ENCODE assay signal across 8 mouse cellular contexts in the genomic region with DNA sequence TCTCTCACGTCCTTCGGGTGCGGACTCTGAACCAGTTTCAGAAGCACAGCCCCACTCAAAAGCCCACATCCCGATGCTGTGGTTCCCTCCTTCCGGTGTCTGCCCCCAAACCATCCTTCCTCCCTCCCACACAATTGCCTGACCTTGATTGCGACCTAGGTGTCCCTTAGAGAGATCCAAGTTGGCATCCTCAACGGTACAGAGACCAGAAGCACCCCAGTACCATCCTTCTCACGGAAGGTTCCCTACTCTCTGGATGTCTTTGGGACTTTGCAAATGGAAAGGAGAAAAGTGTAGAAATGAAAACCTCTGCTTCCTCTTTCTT. TPM values are rescaled to one million over a fixed set of nuclear protein-coding genes. Genes with fewer than 3 reads are reported as not detected.
A peak's percentile ranks its signal among the peaks of the same experiment; 100 is the strongest.
DNase-seq lines count a peak whose midpoint lies in the region; ATAC-seq and TF ChIP-seq lines count a peak whose summit lies in the region.

No protein-coding gene starts in this region.

- H3K4me1 ChIP-seq in kidney, postnatal 0 days (replicated peaks; ENCODE audit: insufficient read depth, low read length): no peaks in the 10 kb centered on the region
- no peaks in the 10 kb centered on the region for H3K4me1 ChIP-seq in embryonic facial prominence, embryonic 11.5 days (ENCODE audit: control insufficient read depth, insufficient read depth, low read length)
- peaks cover 6% of the 10 kb centered on the region for H3K4me1 ChIP-seq in midbrain, embryonic 15.5 days

- H3K36me3 ChIP-seq in kidney, postnatal 0 days (ENCODE audit: insufficient read depth, low read length): no peaks in the 10 kb centered on the region
- H3K36me3 ChIP-seq in embryonic facial prominence, embryonic 11.5 days (replicated peaks; ENCODE audit: control insufficient read depth, insufficient read depth, low read depth, low read length): no peaks in the 10 kb centered on the region
- no peaks in the 10 kb centered on the region for H3K36me3 ChIP-seq in midbrain, embryonic 15.5 days (replicated peaks)

- TF ChIP-seq CTCF in kidney, postnatal 0 days (IDR thresholded peaks at IDR 0.05; ENCODE audit: low read depth): no peak

- H3K9me3 ChIP-seq in kidney, postnatal 0 days (replicated peaks; ENCODE audit: low read length): no peaks in the 10 kb centered on the region
- no peaks in the 10 kb centered on the region for H3K9me3 ChIP-seq in embryonic facial prominence, embryonic 11.5 days (replicated peaks; ENCODE audit: control insufficient read depth, low read length)
- no peaks in the 10 kb centered on the region for H3K9me3 ChIP-seq in midbrain, embryonic 15.5 days

- peak overlapping the region; percentile 50 for H3K4me2 ChIP-seq in kidney, postnatal 0 days (ENCODE audit: low read length)
- H3K4me2 ChIP-seq in embryonic facial prominence, embryonic 11.5 days (ENCODE audit: low read depth, low read length): peak overlapping the region; percentile 41
- peak overlapping the region; percentile 53 for H3K4me2 ChIP-seq in midbrain, embryonic 15.5 days

- no peak overlapping the region for H3K27ac ChIP-seq in kidney, postnatal 0 days
- H3K27ac ChIP-seq in embryonic facial prominence, embryonic 11.5 days (replicated peaks; ENCODE audit: low read depth, low read length): no peak overlapping the region
- no peak overlapping the region for H3K27ac ChIP-seq in midbrain, embryonic 15.5 days

- no peak for DNase-seq in kidney, postnatal 0 days (ENCODE audit: low spot score)
- DNase-seq in kidney, adult 8-10 months: no peak
- DNase-seq in embryonic facial prominence, embryonic 11.5 days (ENCODE audit: low spot score): no peak
- no peak for DNase-seq in urinary bladder, postnatal 14 days (ENCODE audit: low spot score)
- no peak for DNase-seq in left cerebral cortex, adult 11 months (ENCODE audit: low spot score)
- DNase-seq in kidney, postnatal 10 days: no peak

- ATAC-seq in kidney, postnatal 0 days (replicated peaks; ENCODE audit: low FRiP score, low read depth): peak; percentile 25; the same call in 1 of the 2 replicates
- no peak for ATAC-seq in embryonic facial prominence, embryonic 11.5 days (replicated peaks; ENCODE audit: insufficient number of reproducible peaks, low FRiP score, low TSS enrichment, low read depth)
- ATAC-seq in inflammation-experienced regulatory T-cells, adult 6 months: peak; percentile 68
- peak; percentile 34; the same call in 1 of the 2 replicates for ATAC-seq in midbrain, embryonic 15.5 days (replicated peaks)

- 0 out of 2 replicates have a peak overlapping the region, but pooled peaks have one; percentile 23 for H3K9ac ChIP-seq in kidney, postnatal 0 days (ENCODE audit: low read depth, low read length)
- H3K9ac ChIP-seq in embryonic facial prominence, embryonic 11.5 days (replicated peaks; ENCODE audit: low read length): peak overlapping the region; percentile 52
- peak overlapping the region; percentile 29; the same call in 1 of the 2 replicates for H3K9ac ChIP-seq in midbrain, embryonic 15.5 days

- H3K4me3 ChIP-seq in kidney, postnatal 0 days (replicated peaks; ENCODE audit: low read depth, low read length): peak overlapping the region; percentile 24
- peak overlapping the region; percentile 10; the same call in 1 of the 2 replicates for H3K4me3 ChIP-seq in embryonic facial prominence, embryonic 11.5 days (ENCODE audit: low read depth, low read length)
- H3K4me3 ChIP-seq in midbrain, embryonic 15.5 days: peak overlapping the region; percentile 38

- no peaks in the 10 kb centered on the region for H3K27me3 ChIP-seq in kidney, postnatal 0 days (ENCODE audit: insufficient read depth, low read length)
- H3K27me3 ChIP-seq in embryonic facial prominence, embryonic 11.5 days (ENCODE audit: control insufficient read depth, insufficient read depth, low read length): no peaks in the 10 kb centered on the region
- H3K27me3 ChIP-seq in midbrain, embryonic 15.5 days (replicated peaks): no peaks in the 10 kb centered on the region

- WGBS in kidney, postnatal 0 days: 50% methylated on average over 8 of the region's 8 CpGs
- 49% methylated on average over 8 of the region's 8 CpGs for WGBS in embryonic facial prominence, embryonic 11.5 days
- WGBS in midbrain, embryonic 15.5 days: 43% methylated on average over 8 of the region's 8 CpGs

RNA-seq across cellular contexts. Expression of a gene that starts 5.0 kb away (rescaled TPM):
- polyA plus RNA-seq in kidney, postnatal 0 days (2015; fragmentation: Nextera tagmentation; extraction: Ambion mirVana): not detected in 2 replicates
- not detected in 2 replicates for polyA plus RNA-seq in embryonic facial prominence, embryonic 11.5 days (2014; fragmentation: Nextera tagmentation; extraction: Ambion mirVana)
- polyA plus RNA-seq in inflammation-experienced regulatory T-cells, adult 6 months (2017; shearing (Covaris generic)): 100 to 1,000 TPM; 142 to 164 (median 156) TPM
- not detected in 2 replicates for polyA plus RNA-seq in midbrain, embryonic 15.5 days (2015; fragmentation: Nextera tagmentation; extraction: Ambion mirVana)

RNA-seq across cellular contexts. Expression of a gene that starts 14.2 kb away (rescaled TPM):
- 104 and 107 TPM in 2 replicates for polyA plus RNA-seq in kidney, postnatal 0 days (2015; fragmentation: Nextera tagmentation; extraction: Ambion mirVana)
- 54.6 and 61.1 TPM in 2 replicates for polyA plus RNA-seq in embryonic facial prominence, embryonic 11.5 days (2014; fragmentation: Nextera tagmentation; extraction: Ambion mirVana)
- 10 to 100 TPM; 36.5 to 72.9 (median 72.1) TPM for polyA plus RNA-seq in inflammation-experienced regulatory T-cells, adult 6 months (2017; shearing (Covaris generic))
- 81.4 and 82.8 TPM in 2 replicates for polyA plus RNA-seq in midbrain, embryonic 15.5 days (2015; fragmentation: Nextera tagmentation; extraction: Ambion mirVana)

RNA-seq across cellular contexts. Expression of a gene that starts 21.0 kb away (rescaled TPM):
- 15.2 and 15.4 TPM in 2 replicates for polyA plus RNA-seq in kidney, postnatal 0 days (2015; fragmentation: Nextera tagmentation; extraction: Ambion mirVana)
- 41.0 and 43.7 TPM in 2 replicates for polyA plus RNA-seq in embryonic facial prominence, embryonic 11.5 days (2014; fragmentation: Nextera tagmentation; extraction: Ambion mirVana)
- polyA plus RNA-seq in inflammation-experienced regulatory T-cells, adult 6 months (2017; shearing (Covaris generic)): 10 to 100 TPM in 1 of 3 experiments, 1 to 10 TPM in 2; 5.1 to 10.3 (median 6.2) TPM
- 6.2 and 7.0 TPM in 2 replicates for polyA plus RNA-seq in midbrain, embryonic 15.5 days (2015; fragmentation: Nextera tagmentation; extraction: Ambion mirVana)

RNA-seq across cellular contexts. Expression of a gene that starts 24.1 kb away (rescaled TPM):
- polyA plus RNA-seq in kidney, postnatal 0 days (2015; fragmentation: Nextera tagmentation; extraction: Ambion mirVana): 2.9 and 5.0 TPM in 2 replicates
- polyA plus RNA-seq in embryonic facial prominence, embryonic 11.5 days (2014; fragmentation: Nextera tagmentation; extraction: Ambion mirVana): 2.4 and 2.7 TPM in 2 replicates
- 100 to 1,000 TPM in 1 of 3 experiments, 10 to 100 TPM in 2; 18.7 to 104 (median 96.4) TPM for polyA plus RNA-seq in inflammation-experienced regulatory T-cells, adult 6 months (2017; shearing (Covaris generic))
- polyA plus RNA-seq in midbrain, embryonic 15.5 days (2015; fragmentation: Nextera tagmentation; extraction: Ambion mirVana): 6.0 and 6.6 TPM in 2 replicates

RNA-seq across cellular contexts. Expression of a gene that starts 28.3 kb away (rescaled TPM):
- polyA plus RNA-seq in kidney, postnatal 0 days (2015; fragmentation: Nextera tagmentation; extraction: Ambion mirVana): 0.48 and 1.3 TPM in 2 replicates
- 0.41 and 0.52 TPM in 2 replicates for polyA plus RNA-seq in embryonic facial prominence, embryonic 11.5 days (2014; fragmentation: Nextera tagmentation; extraction: Ambion mirVana)
- under 1 TPM; 0.48 to 0.84 (median 0.79) TPM for polyA plus RNA-seq in inflammation-experienced regulatory T-cells, adult 6 months (2017; shearing (Covaris generic))
- 0.32 and 0.49 TPM in 2 replicates for polyA plus RNA-seq in midbrain, embryonic 15.5 days (2015; fragmentation: Nextera tagmentation; extraction: Ambion mirVana)

Comparison
In these comparisons a context has a peak if more than half of its experiments do, and no peak if none do; other contexts are left out.
1. RNA of a gene that starts 5.0 kb away (polyA plus RNA-seq): 142 to 164 TPM in inflammation-experienced regulatory T-cells, adult 6 months; not detected in kidney, postnatal 0 days, not detected in embryonic facial prominence, embryonic 11.5 days and not detected in midbrain, embryonic 15.5 days; every median in the first group is over 100 times any median in the second.
2. Peak in every context shown above with its lines, with median percentiles within 50 percentile points of each other: H3K4me2 ChIP-seq, H3K4me3 ChIP-seq and H3K9ac ChIP-seq.